ENCODE assay signal across 8 mouse cellular contexts in genomic region chr15:98870179-98871069, GRCm38 (mm10). TPM values are rescaled to one million over a fixed set of nuclear protein-coding genes. Genes with fewer than 3 reads are reported as not detected.
DNase-seq lines count a peak whose midpoint lies in the region; ATAC-seq and TF ChIP-seq lines count a peak whose summit lies in the region.

No protein-coding gene starts in this region.

- no peak for ATAC-seq in lung, postnatal 0 days
- ATAC-seq in stomach, postnatal 0 days (ENCODE audit: low FRiP score, low TSS enrichment): no peak

- peak overlapping the region; percentile 92 for H3K4me3 ChIP-seq in lung, postnatal 0 days (ENCODE audit: low read depth, low read length)
- peak overlapping the region; percentile 100 for H3K4me3 ChIP-seq in stomach, postnatal 0 days (ENCODE audit: low read depth, low read length)

- H3K9ac ChIP-seq in lung, postnatal 0 days (replicated peaks; ENCODE audit: low read depth): peak overlapping the region; percentile 99
- H3K9ac ChIP-seq in stomach, postnatal 0 days (ENCODE audit: low read length): peak overlapping the region; percentile 99

- H3K36me3 ChIP-seq in lung, postnatal 0 days (ENCODE audit: insufficient read depth, low read length): peaks cover 8% of the 10 kb centered on the region; the same call in 1 of the 2 replicates
- peaks cover 11% of the 10 kb centered on the region for H3K36me3 ChIP-seq in stomach, postnatal 0 days (ENCODE audit: control insufficient read depth, insufficient read depth, low read length)

- intact Hi-C loops in left cerebral cortex, postnatal 4 days (cut with DNase I): no loop called here
- intact Hi-C loops in gastrocnemius, postnatal 36 days (cut with DNase I): no loop called here
- intact Hi-C loops in left cerebral cortex, postnatal 10 days (cut with DNase I): no loop called here

- peaks cover 12% of the 10 kb centered on the region for H3K4me1 ChIP-seq in lung, postnatal 0 days (ENCODE audit: insufficient read depth, low read depth, low read length)
- peaks cover 16% of the 10 kb centered on the region for H3K4me1 ChIP-seq in stomach, postnatal 0 days (replicated peaks; ENCODE audit: control insufficient read depth, insufficient read depth)

- H3K9me3 ChIP-seq in lung, postnatal 0 days (ENCODE audit: low read length): no peaks in the 10 kb centered on the region
- H3K9me3 ChIP-seq in stomach, postnatal 0 days (ENCODE audit: control insufficient read depth, low read length): no peaks in the 10 kb centered on the region

- DNase-seq in left cerebral cortex, postnatal 4 days: peak; percentile 63
- DNase-seq in left cerebral cortex, adult 18-20 months (ENCODE audit: low spot score in 2 of 2): no peak
- DNase-seq in cerebellum, adult 9-11 months: peak; percentile 80
- peak; percentile 53 to 58 for DNase-seq in gastrocnemius, postnatal 36 days
- peak; percentile 61 for DNase-seq in kidney, adult 9 months
- peak; percentile 43 for DNase-seq in lung, postnatal 0 days (ENCODE audit: low spot score)
- no peak for DNase-seq in stomach, postnatal 0 days (ENCODE audit: low spot score)
- no peak for DNase-seq in left cerebral cortex, postnatal 10 days (ENCODE audit: extremely low spot score in 1 of 2, low spot score in 2 of 2)

- H3K27me3 ChIP-seq in lung, postnatal 0 days (replicated peaks; ENCODE audit: insufficient read depth, low read length): no peaks in the 10 kb centered on the region
- H3K27me3 ChIP-seq in stomach, postnatal 0 days (ENCODE audit: control insufficient read depth, insufficient read depth, low read length): no peaks in the 10 kb centered on the region

- WGBS in lung, postnatal 0 days: under 1% methylated on average over 15 of the region's 16 CpGs
- 0% methylated on average over 15 of the region's 16 CpGs for WGBS in stomach, postnatal 0 days

- H3K27ac ChIP-seq in lung, postnatal 0 days (ENCODE audit: low read length): peak overlapping the region; percentile 99
- peak overlapping the region; percentile 98 for H3K27ac ChIP-seq in stomach, postnatal 0 days (replicated peaks)

- no peak for TF ChIP-seq EP300 in lung, postnatal 0 days (IDR thresholded peaks at IDR 0.05)
- no peak for TF ChIP-seq EP300 in stomach, postnatal 0 days (optimal IDR thresholded peaks at IDR 0.05)

- TF ChIP-seq CTCF in lung, postnatal 0 days (IDR thresholded peaks at IDR 0.05): no peak
- no peak for TF ChIP-seq CTCF in stomach, postnatal 0 days (IDR thresholded peaks at IDR 0.05; ENCODE audit: low read depth)

- peak overlapping the region; percentile 78 for H3K4me2 ChIP-seq in lung, postnatal 0 days (replicated peaks; ENCODE audit: low read depth, low read length)
- peak overlapping the region; percentile 94 for H3K4me2 ChIP-seq in stomach, postnatal 0 days (replicated peaks; ENCODE audit: low read depth)

RNA-seq across cellular contexts. Expression of gene Kmt2d, which starts 0.6 kb away (rescaled TPM):
- total RNA-seq in left cerebral cortex, postnatal 4 days (2021): 10 to 100 TPM; 74.2 to 74.4 TPM
- total RNA-seq in left cerebral cortex, adult 18-20 months (2021): 10 to 100 TPM; 74.3 to 77.8 TPM
- 10 to 100 TPM; 42.7 to 46.4 TPM for total RNA-seq in gastrocnemius, postnatal 36 days (2021)
- 8.7 and 11.1 TPM in 2 replicates for polyA plus RNA-seq in lung, postnatal 0 days (2015; fragmentation: Nextera tagmentation; extraction: Ambion mirVana)
- polyA plus RNA-seq in stomach, postnatal 0 days (2015; fragmentation: Nextera tagmentation; extraction: Ambion mirVana): 5.1 TPM in 2 replicates
- total RNA-seq in left cerebral cortex, postnatal 10 days (2021): 10 to 100 TPM; 62.4 to 64.3 TPM

RNA-seq across cellular contexts. Expression of gene Rhebl1, which starts 23.9 kb away (rescaled TPM):
- 10 to 100 TPM; 18.3 to 18.4 TPM for total RNA-seq in left cerebral cortex, postnatal 4 days (2021)
- total RNA-seq in left cerebral cortex, adult 18-20 months (2021): 10 to 100 TPM in 1 of 2 experiments, 1 to 10 TPM in 1; 8.6 to 12.9 TPM
- total RNA-seq in gastrocnemius, postnatal 36 days (2021): 1 to 10 TPM; 1.9 to 3.1 TPM
- polyA plus RNA-seq in lung, postnatal 0 days (2015; fragmentation: Nextera tagmentation; extraction: Ambion mirVana): 8.1 and 10.2 TPM in 2 replicates
- polyA plus RNA-seq in stomach, postnatal 0 days (2015; fragmentation: Nextera tagmentation; extraction: Ambion mirVana): 3.9 and 4.1 TPM in 2 replicates
- total RNA-seq in left cerebral cortex, postnatal 10 days (2021): 10 to 100 TPM; 11.2 to 14.1 TPM

RNA-seq across cellular contexts. Expression of gene Dhh, which starts 27.9 kb away (rescaled TPM):
- under 1 TPM; 0.28 to 0.36 TPM for total RNA-seq in left cerebral cortex, postnatal 4 days (2021)
- under 1 TPM; 0.21 to 0.26 TPM for total RNA-seq in left cerebral cortex, adult 18-20 months (2021)
- total RNA-seq in gastrocnemius, postnatal 36 days (2021): under 1 TPM; 0.41 to 0.96 TPM
- polyA plus RNA-seq in lung, postnatal 0 days (2015; fragmentation: Nextera tagmentation; extraction: Ambion mirVana): 5.1 and 6.6 TPM in 2 replicates
- 0.89 and 1.1 TPM in 2 replicates for polyA plus RNA-seq in stomach, postnatal 0 days (2015; fragmentation: Nextera tagmentation; extraction: Ambion mirVana)
- total RNA-seq in left cerebral cortex, postnatal 10 days (2021): under 1 TPM; 0.16 to 0.47 TPM

RNA-seq across cellular contexts. Expression of gene Prkag1, which starts 39.1 kb away (rescaled TPM):
- 10 to 100 TPM; 35.0 to 38.1 TPM for total RNA-seq in left cerebral cortex, postnatal 4 days (2021)
- 10 to 100 TPM; 54.6 to 56.2 TPM for total RNA-seq in left cerebral cortex, adult 18-20 months (2021)
- total RNA-seq in gastrocnemius, postnatal 36 days (2021): 10 to 100 TPM; 39.3 to 50.3 TPM
- 72.2 and 76.7 TPM in 2 replicates for polyA plus RNA-seq in lung, postnatal 0 days (2015; fragmentation: Nextera tagmentation; extraction: Ambion mirVana)
- polyA plus RNA-seq in stomach, postnatal 0 days (2015; fragmentation: Nextera tagmentation; extraction: Ambion mirVana): 56.2 TPM in 2 replicates
- 10 to 100 TPM; 41.7 to 44.6 TPM for total RNA-seq in left cerebral cortex, postnatal 10 days (2021)

RNA-seq across cellular contexts. Expression of gene Lmbr1l, which starts 47.6 kb away (rescaled TPM):
- 10 to 100 TPM; 31.4 to 42.2 TPM for total RNA-seq in left cerebral cortex, postnatal 4 days (2021)
- total RNA-seq in left cerebral cortex, adult 18-20 months (2021): 10 to 100 TPM; 12.9 to 17.9 TPM
- 1 to 10 TPM; 6.3 to 7.6 TPM for total RNA-seq in gastrocnemius, postnatal 36 days (2021)
- 16.5 and 17.0 TPM in 2 replicates for polyA plus RNA-seq in lung, postnatal 0 days (2015; fragmentation: Nextera tagmentation; extraction: Ambion mirVana)
- polyA plus RNA-seq in stomach, postnatal 0 days (2015; fragmentation: Nextera tagmentation; extraction: Ambion mirVana): 7.7 and 9.4 TPM in 2 replicates
- total RNA-seq in left cerebral cortex, postnatal 10 days (2021): 10 to 100 TPM; 15.4 to 21.6 TPM

Comparison
In these comparisons a context has a peak if more than half of its experiments do, and no peak if none do; other contexts are left out.
1. DNase-seq: peak in left cerebral cortex, postnatal 4 days (single experiment), cerebellum, adult 9-11 months (single experiment), gastrocnemius, postnatal 36 days (2 of 2), kidney, adult 9 months (single experiment) and lung, postnatal 0 days (single experiment); none in left cerebral cortex, adult 18-20 months (0 of 2), stomach, postnatal 0 days (single experiment) and left cerebral cortex, postnatal 10 days (0 of 2).